ENCODE assay signal across 9 mouse cellular contexts in the genomic region with DNA sequence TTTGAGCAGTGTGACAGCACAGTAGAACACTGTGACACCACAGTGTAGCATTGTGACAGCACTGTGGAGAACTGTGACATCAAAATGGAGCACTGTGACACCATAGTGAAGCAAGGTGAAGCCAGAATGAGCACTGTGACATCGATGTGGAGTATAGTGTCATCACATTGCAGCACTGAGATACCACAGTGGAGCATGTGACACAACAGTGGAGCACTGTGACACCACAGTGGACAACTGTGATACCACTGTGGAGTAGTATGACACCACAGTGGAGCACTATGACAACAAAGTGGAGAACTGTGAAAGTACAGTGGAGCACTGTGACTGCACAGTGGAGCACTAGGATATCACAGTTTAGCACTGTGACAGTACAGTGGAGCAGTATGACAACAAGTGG.
DNase-seq lines count a peak whose midpoint lies in the region; ATAC-seq and TF ChIP-seq lines count a peak whose summit lies in the region.
"Had no signal": no experiment of that assay in that cellular context is flagged by ENCODE, and none has a peak within 500 bp of the region (broad histone marks: within the 10 kb centered on the region; RNA-seq: fewer than 3 reads in every experiment).

No protein-coding gene starts in this region.

- ATAC-seq in stomach, embryonic 15.5 days (ENCODE audit: insufficient read depth, low FRiP score, low read depth), result peak; percentile 29

- H3K27ac ChIP-seq in thymus, adult 2 months (ENCODE audit: control insufficient read depth, insufficient read depth, low read length), result no peak overlapping the region
- H3K27ac ChIP-seq in liver, adult 2 months (replicated peaks; ENCODE audit: insufficient read depth, low read depth, low read length), result no peak overlapping the region
- H3K27ac ChIP-seq in stomach, embryonic 15.5 days, result no peak overlapping the region

- WGBS in thymus, adult 2 months, result 53% methylated on average over 1 of the region's 1 CpGs
- WGBS in liver, adult 2 months, result 52% methylated on average over 1 of the region's 1 CpGs
- whole genome bisulfite sequencing in stomach, embryonic 15.5 days, result 42% methylated on average over 1 of the region's 1 CpGs

- TF ChIP-seq POLR2A in thymus, adult 2 months (IDR thresholded peaks at IDR 0.05; ENCODE audit: control insufficient read depth, extremely low read depth, insufficient read depth, low read length, poor library complexity), result no peak
- TF ChIP-seq POLR2A in liver, adult 2 months (IDR thresholded peaks at IDR 0.05; ENCODE audit: extremely low read depth, insufficient read depth, low read length), result no peak

- TF ChIP-seq CTCF in thymus, adult 2 months (IDR thresholded peaks at IDR 0.05; ENCODE audit: borderline replicate concordance, control insufficient read depth, extremely low read depth, insufficient read depth, low read length, poor library complexity), result no peak
- no peak for TF ChIP-seq CTCF in liver, adult 2 months (IDR thresholded peaks at IDR 0.05; ENCODE audit: low read depth, low read length)

- DNase-seq in gastrocnemius, postnatal 4 days (ENCODE audit: low spot score in 2 of 2), result peak; percentile 5 to 10
- no peak for DNase-seq in gastrocnemius, adult 8-10 months (ENCODE audit: low spot score in 2 of 2)
- peak; percentile 2 for DNase-seq in thymus, postnatal 14 days
- no peak for DNase-seq in thymus, adult 2 months
- peak; percentile 15 for DNase-seq in liver, adult 2 months (ENCODE audit: extremely low read depth, low read depth, low spot score)
- DNase-seq in right cerebral cortex, postnatal 14 days, result no peak
- no peak for DNase-seq in layer of hippocampus, postnatal 14 days (ENCODE audit: low spot score in 2 of 2)

- no peak overlapping the region for H3K4me3 ChIP-seq in thymus, adult 2 months (ENCODE audit: control insufficient read depth, insufficient read depth, low read length)
- H3K4me3 ChIP-seq in liver, adult 2 months (ENCODE audit: insufficient read depth, low read depth, low read length), result no peak overlapping the region
- H3K4me3 ChIP-seq in stomach, embryonic 15.5 days (replicated peaks), result no peak overlapping the region

- H3K27me3 ChIP-seq in thymus, adult 2 months (ENCODE audit: control insufficient read depth, insufficient read depth, low read length), result no peaks in the 10 kb centered on the region
- H3K27me3 ChIP-seq in liver, adult 2 months (ENCODE audit: control insufficient read depth, insufficient read depth, low read length), result no peaks in the 10 kb centered on the region
- H3K27me3 ChIP-seq in stomach, embryonic 15.5 days (replicated peaks), result no peaks in the 10 kb centered on the region
- H3K27me3 ChIP-seq: CH12.LX had no signal

- H3K4me1 ChIP-seq in thymus, adult 2 months (replicated peaks; ENCODE audit: control insufficient read depth, insufficient read depth, low read length), result no peaks in the 10 kb centered on the region
- H3K4me1 ChIP-seq in liver, adult 2 months (ENCODE audit: control insufficient read depth, insufficient read depth, low read length), result no peaks in the 10 kb centered on the region
- H3K4me1 ChIP-seq in stomach, embryonic 15.5 days, result no peaks in the 10 kb centered on the region

- H3K9me3 ChIP-seq in stomach, embryonic 15.5 days, result peaks cover 12% of the 10 kb centered on the region; the same call in 1 of the 2 replicates

- H3K36me3 ChIP-seq in thymus, adult 2 months (ENCODE audit: control insufficient read depth, insufficient read depth, low read length), result no peaks in the 10 kb centered on the region
- H3K36me3 ChIP-seq in liver, adult 2 months (ENCODE audit: control insufficient read depth, insufficient read depth, low read length), result no peaks in the 10 kb centered on the region
- H3K36me3 ChIP-seq in stomach, embryonic 15.5 days, result no peaks in the 10 kb centered on the region

- no peaks in the 10 kb centered on the region for H3K79me2 ChIP-seq in liver, adult 2 months (ENCODE audit: control insufficient read depth, insufficient read depth, low read length)

- H3K4me2 ChIP-seq in stomach, embryonic 15.5 days, result no peak overlapping the region

- no peak overlapping the region for H3K9ac ChIP-seq in liver, adult 2 months (ENCODE audit: low read depth, low read length)
- no peak overlapping the region for H3K9ac ChIP-seq in stomach, embryonic 15.5 days

Comparison
In these comparisons a context has a peak if more than half of its experiments do, and no peak if none do; other contexts are left out.
1. DNase-seq: peak in gastrocnemius, postnatal 4 days (2 of 2), thymus, postnatal 14 days (single experiment) and liver, adult 2 months (single experiment); none in gastrocnemius, adult 8-10 months (0 of 2), thymus, adult 2 months (single experiment), right cerebral cortex, postnatal 14 days (single experiment) and layer of hippocampus, postnatal 14 days (0 of 2).